Comparison of ENCODE assay signal across 8 mouse cellular contexts in the genomic region with DNA sequence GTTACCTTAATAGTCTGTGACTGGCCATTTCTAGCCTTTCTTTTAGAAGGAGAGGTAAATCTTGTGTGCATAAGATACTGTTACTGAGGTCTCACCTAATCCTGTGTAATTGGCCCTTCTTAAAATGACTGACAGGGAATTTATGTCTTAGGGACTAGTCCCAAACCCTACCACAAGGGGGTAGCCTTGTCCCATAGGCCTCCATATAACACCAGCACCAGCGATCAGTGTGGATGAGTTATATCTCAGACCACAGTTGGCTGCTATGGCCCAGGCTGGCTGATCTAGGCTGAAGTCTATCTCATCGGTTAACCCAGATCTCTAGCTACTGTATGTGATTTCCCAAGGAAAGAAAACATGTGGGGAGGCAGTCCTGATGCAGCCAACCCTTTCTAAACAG.
DNase-seq lines count a peak whose midpoint lies in the region; ATAC-seq and TF ChIP-seq lines count a peak whose summit lies in the region.

No protein-coding gene starts in this region.

- no peak overlapping the region for H3K27ac ChIP-seq in small intestine, adult 2 months (ENCODE audit: insufficient read depth, low read depth, low read length)

- WGBS in small intestine, adult 2 months = 14% methylated on average over 2 of the region's 2 CpGs

- no peak overlapping the region for H3K4me3 ChIP-seq in small intestine, adult 2 months (ENCODE audit: low read depth, low read length)

- peak; percentile 47; the same call in 1 of the 2 replicates for TF ChIP-seq CTCF in small intestine, adult 2 months (IDR thresholded peaks at IDR 0.05; ENCODE audit: extremely low read depth, insufficient read length, insufficient replicate concordance, low read depth, low read length)

- ATAC-seq in megakaryocyte progenitor cell, adult 5-6 weeks (replicated peaks; ENCODE audit: poor library complexity) = peak; percentile 99

- no peaks in the 10 kb centered on the region for H3K36me3 ChIP-seq in small intestine, adult 2 months (ENCODE audit: control insufficient read depth, insufficient read depth, low read length)

- H3K4me1 ChIP-seq in small intestine, adult 2 months (ENCODE audit: control insufficient read depth, insufficient read depth, insufficient read length, low read length) = no peaks in the 10 kb centered on the region

- DNase-seq in ovary, postnatal 14 days (ENCODE audit: low spot score) = peak; percentile 42
- no peak for DNase-seq in ovary, postnatal 10 days (ENCODE audit: low spot score)
- peak; percentile 28 for DNase-seq in cerebellum, adult 9-11 months
- DNase-seq in gastrocnemius, adult 8-10 months (ENCODE audit: low spot score in 2 of 2) = peak; percentile 50 to 59
- DNase-seq in induced T-regulatory cell, adult 2 months (ENCODE audit: low read depth) = peak; percentile 86
- DNase-seq in left cerebral cortex, adult 11 months (ENCODE audit: low spot score) = peak; percentile 58

- H3K27me3 ChIP-seq in small intestine, adult 2 months (ENCODE audit: control insufficient read depth, insufficient read depth, low read length) = no peaks in the 10 kb centered on the region

- TF ChIP-seq POLR2A in small intestine, adult 2 months (IDR thresholded peaks at IDR 0.05; ENCODE audit: low read depth, low read length) = no peak
